Mouse (Mus musculus) layer of hippocampus, postnatal 14 days (tissue): ENCODE data around the gene Tbk1. TPM values are rescaled to one million over a fixed set of nuclear protein-coding genes. Genes with fewer than 3 reads are reported as not detected.

ENCODE experiments used
- DNase-seq, 2 experiments: peaks; one replicate each; pipeline ENCODE4 v3.0.0; 2021 to 2022; ENCODE audit warnings: low spot score in 2 of 2, mixed read lengths in 1 of 2
- long read RNA-seq, 2 experiments: library from polyadenylated mRNA; stranded (forward); transcript quantifications; one replicate each; pipeline ENCODE4 v2.0.0; 2021
- total RNA-seq, 2 experiments: library from RNA; stranded (reverse); gene quantifications; 2 replicates each; pipeline ENCODE4 v1.2.3; 2021

Tbk1 gene
- 10 to 100 TPM; 43.8 to 46.4 TPM for total RNA-seq
- long read RNA-seq, experiment 1, transcript Tbk1-201 (21 exons, 3,024 nt) = major isoform, 47 of 64 reads
- long read RNA-seq, experiment 1, partial matches to known transcripts = 3 of 64 reads
- long read RNA-seq, experiment 1, other reads (novel, unspliced or antisense) = 13 of 64 reads
- long read RNA-seq, experiment 2, transcript Tbk1-201 (21 exons, 3,024 nt) = major isoform, 40 of 53 reads
- long read RNA-seq, experiment 2, partial matches to known transcripts = 7 of 53 reads
- long read RNA-seq, experiment 2, other reads (novel, unspliced or antisense) = 6 of 53 reads

GRCm38 (mm10) chr10:121586675-121587370 lies at the start of gene Tbk1:
Gene Tbk1, minus strand, starts transcription at chr10:121586787.
- peak; percentile 86 to 94 for DNase-seq

GRCm38 (mm10) chr10:121636276-121636675 lies 49.7 kb upstream of the Tbk1 start:
- DNase-seq = no peak

GRCm38 (mm10) chr10:121634159-121634558 lies 47.6 kb upstream of the Tbk1 start:
- DNase-seq = no peak

- no peak for DNase-seq
These were observed 42.0 kb upstream of the Tbk1 start for GRCm38 (mm10) chr10:121628561-121629040.

GRCm38 (mm10) chr10:121627216-121627852 lies 40.7 kb upstream of the Tbk1 start:
- DNase-seq = no peak

- peak; percentile 96 to 99 for DNase-seq
These were observed 39.7 kb upstream of the Tbk1 start, which contains the start of gene Xpot for GRCm38 (mm10) chr10:121626186-121626882. Gene Xpot, minus strand, starts transcription at chr10:121626332.

GRCm38 (mm10) chr10:121625407-121626185 lies 39.0 kb upstream of the Tbk1 start:
- no peak for DNase-seq

- no peak for DNase-seq
These were observed 38.4 kb upstream of the Tbk1 start for GRCm38 (mm10) chr10:121625006-121625405.

- no peak for DNase-seq
These were observed 37.1 kb upstream of the Tbk1 start for GRCm38 (mm10) chr10:121623670-121624069.

GRCm38 (mm10) chr10:121622431-121622830 lies 35.8 kb upstream of the Tbk1 start:
- DNase-seq = no peak

- DNase-seq = no peak
These were observed 29.3 kb upstream of the Tbk1 start for GRCm38 (mm10) chr10:121615935-121616334.

GRCm38 (mm10) chr10:121615146-121615870 lies 28.7 kb upstream of the Tbk1 start:
- no peak for DNase-seq

GRCm38 (mm10) chr10:121613570-121613969 lies 27.0 kb upstream of the Tbk1 start:
- no peak for DNase-seq

- no peak for DNase-seq
These were observed 25.9 kb upstream of the Tbk1 start for GRCm38 (mm10) chr10:121612448-121612847.

GRCm38 (mm10) chr10:121611587-121611986 lies 25.0 kb upstream of the Tbk1 start:
- no peak for DNase-seq

GRCm38 (mm10) chr10:121608177-121608576 lies 21.6 kb upstream of the Tbk1 start:
- no peak for DNase-seq

- DNase-seq = no peak
These were observed 18.2 kb upstream of the Tbk1 start for GRCm38 (mm10) chr10:121604632-121605344.

- no peak for DNase-seq
These were observed 17.0 kb upstream of the Tbk1 start for GRCm38 (mm10) chr10:121603556-121603955.

- DNase-seq = no peak
These were observed 14.7 kb upstream of the Tbk1 start for GRCm38 (mm10) chr10:121601272-121601671.
